Mouse (Mus musculus): Measurements from ENCODE around the gene Kpna3. TPM values are rescaled to one million over a fixed set of nuclear protein-coding genes. Genes with fewer than 3 reads are reported as not detected.
A peak's percentile ranks its signal among the peaks of the same experiment; 100 is the strongest.
"Not testable (repeated sequence)": the region's sequence is repeated elsewhere in the genome, so short reads cannot be mapped to it uniquely, and the experiment has no call there.

The Kpna3 gene
- polyA plus RNA-seq, 1 experiment from 2014 or later: 72.6 TPM

DNA sequence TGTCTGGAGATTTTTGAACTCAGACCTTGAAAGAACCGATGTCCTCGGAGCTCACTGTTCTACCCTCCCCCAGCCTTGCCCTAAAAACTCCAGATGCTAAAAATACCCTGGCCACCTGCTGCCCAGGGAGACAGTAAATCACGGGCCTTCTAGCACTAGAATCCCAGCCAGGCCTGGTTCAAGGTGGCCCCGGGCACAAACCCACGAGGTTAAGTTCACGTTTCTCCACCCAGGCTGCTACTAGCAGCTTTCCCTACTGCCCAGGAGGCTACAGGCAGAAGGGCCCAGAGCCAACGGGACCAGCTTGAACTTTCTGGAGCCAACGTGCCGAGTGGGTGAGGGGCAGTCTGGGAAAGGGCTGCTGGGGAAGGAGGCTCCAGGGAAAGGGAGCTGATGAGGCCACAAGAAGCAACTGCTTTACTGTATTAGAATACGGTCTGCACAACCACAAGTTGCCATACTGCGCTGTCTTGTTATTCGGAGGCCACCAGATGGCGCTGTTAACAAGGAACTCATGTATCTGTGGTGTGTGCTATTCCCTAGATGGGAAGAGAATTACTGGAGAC lies 108.6 kb downstream of the Kpna3 start:
- peak overlapping the region; percentile 65 for H3K27ac ChIP-seq
- no peaks in the 10 kb centered on the region for H3K27me3 ChIP-seq (replicated peaks)
- WGBS: 19% methylated on average over 13 of the region's 13 CpGs
- H3K9me3 ChIP-seq: no peaks in the 10 kb centered on the region
- H3K9ac ChIP-seq: no peak overlapping the region
- no peaks in the 10 kb centered on the region for H3K36me3 ChIP-seq (replicated peaks)
- peaks cover 18% of the 10 kb centered on the region for H3K4me1 ChIP-seq
- ATAC-seq (replicated peaks): peak; percentile 74
- H3K4me3 ChIP-seq: no peak overlapping the region
- H3K4me2 ChIP-seq: peak overlapping the region; percentile 32

DNA sequence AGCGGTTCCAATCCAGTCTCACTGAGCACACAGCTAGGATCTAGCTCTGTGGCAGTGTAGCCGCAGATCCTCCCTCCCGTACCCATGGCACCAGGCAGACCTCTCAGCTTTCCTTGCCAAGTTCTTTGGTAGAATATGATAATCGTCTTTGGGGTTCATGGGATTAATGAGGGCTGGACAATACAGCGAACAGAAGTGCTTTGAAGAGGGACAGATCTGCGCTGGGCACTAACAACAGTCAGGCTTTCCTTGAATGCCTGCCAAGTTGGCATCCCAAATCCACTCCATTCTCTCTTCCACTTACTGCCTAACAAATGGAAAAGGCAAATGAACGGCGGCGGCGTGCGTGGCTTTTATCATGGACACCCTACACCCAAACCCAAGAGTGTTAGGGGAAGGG lies 109.1 kb downstream of the Kpna3 start:
- WGBS: 39% methylated on average over 11 of the region's 11 CpGs
- ATAC-seq (replicated peaks): peak; percentile 62
- Histone ChIP-seq H3K27me3 (replicated peaks) (no peaks in the 10 kb centered on the region), H3K27ac (peak overlapping the region; percentile 65; the same call in 1 of the 2 replicates), H3K4me3 (no peak overlapping the region), H3K36me3 (replicated peaks) (no peaks in the 10 kb centered on the region), H3K9me3 (no peaks in the 10 kb centered on the region), H3K4me1 (peaks cover 18% of the 10 kb centered on the region), H3K9ac (no peak overlapping the region), H3K4me2 (peak overlapping the region; percentile 32; the same call in 1 of the 2 replicates)

DNA sequence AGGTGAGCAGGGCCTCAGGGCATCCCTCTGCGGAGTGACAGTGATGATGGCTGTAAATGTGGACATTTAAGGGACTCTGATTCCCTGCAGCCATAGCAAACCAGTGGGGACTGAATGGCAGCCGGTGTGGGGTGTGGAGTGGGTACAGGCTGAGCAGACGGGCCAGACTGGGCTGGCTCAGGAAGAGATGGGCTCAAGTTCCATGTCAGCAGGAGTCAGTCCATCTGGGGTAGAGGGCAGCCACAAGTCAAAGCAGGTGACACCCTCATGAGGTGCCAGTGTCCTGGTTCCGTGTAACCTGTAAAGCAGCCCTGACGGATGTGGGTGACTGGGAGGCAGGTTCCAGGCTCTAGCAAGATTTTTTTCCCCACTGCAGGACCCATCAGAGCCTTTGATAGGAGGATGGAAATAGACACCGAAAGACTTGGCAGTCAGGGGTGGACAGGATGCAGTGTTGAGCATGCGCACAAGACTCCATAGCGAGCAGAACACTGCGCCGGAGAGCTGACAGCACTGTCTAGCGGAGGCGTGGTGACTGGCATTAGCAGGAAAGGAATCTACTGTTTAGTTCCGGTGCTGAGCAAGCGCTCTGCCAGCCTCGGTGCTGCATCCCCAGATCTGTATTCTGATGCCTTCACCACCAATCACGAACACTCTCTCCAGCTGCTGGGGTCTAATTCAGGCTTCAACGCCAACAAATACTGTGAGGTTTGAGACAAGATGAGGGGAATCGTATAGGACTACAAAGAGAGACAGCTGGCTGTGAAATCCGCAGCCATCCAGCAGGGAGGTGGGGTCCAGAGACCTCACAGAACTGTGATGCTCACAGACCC lies 111.8 kb downstream of the Kpna3 start:
- peak overlapping the region; percentile 49 for H3K4me2 ChIP-seq
- peak overlapping the region; percentile 36 for H3K9ac ChIP-seq
- H3K27me3 ChIP-seq (replicated peaks): no peaks in the 10 kb centered on the region
- 28% methylated on average over 19 of the region's 19 CpGs for WGBS
- peak; percentile 90 for ATAC-seq (replicated peaks)
- H3K4me1 ChIP-seq: peaks cover 18% of the 10 kb centered on the region
- no peaks in the 10 kb centered on the region for H3K9me3 ChIP-seq
- H3K27ac ChIP-seq: peak overlapping the region; percentile 81
- H3K4me3 ChIP-seq: peak overlapping the region; percentile 30
- H3K36me3 ChIP-seq (replicated peaks): no peaks in the 10 kb centered on the region

DNA sequence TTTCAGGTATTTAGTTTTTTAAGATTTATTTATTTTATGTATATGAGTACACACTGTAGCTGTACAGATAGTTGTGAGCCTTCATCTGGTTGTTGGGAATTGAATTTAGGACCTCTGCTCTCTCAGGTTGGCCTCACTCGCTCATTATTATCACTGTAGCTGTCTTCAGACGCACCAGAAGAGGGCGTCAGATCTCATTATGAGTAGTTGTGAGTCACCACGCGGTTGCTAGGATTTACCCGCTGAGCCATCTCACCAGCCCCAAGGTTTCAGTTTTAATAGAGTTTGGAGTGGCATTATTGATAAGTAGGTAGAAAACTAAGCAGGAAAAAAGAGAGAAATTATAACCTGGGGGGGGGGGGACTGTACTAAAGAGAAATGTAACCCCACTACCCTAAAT lies 112.7 kb downstream of the Kpna3 start:
- WGBS: 18% methylated on average over 6 of the region's 6 CpGs
- not testable (repeated sequence) for H3K9ac ChIP-seq; ATAC-seq (replicated peaks)

DNA sequence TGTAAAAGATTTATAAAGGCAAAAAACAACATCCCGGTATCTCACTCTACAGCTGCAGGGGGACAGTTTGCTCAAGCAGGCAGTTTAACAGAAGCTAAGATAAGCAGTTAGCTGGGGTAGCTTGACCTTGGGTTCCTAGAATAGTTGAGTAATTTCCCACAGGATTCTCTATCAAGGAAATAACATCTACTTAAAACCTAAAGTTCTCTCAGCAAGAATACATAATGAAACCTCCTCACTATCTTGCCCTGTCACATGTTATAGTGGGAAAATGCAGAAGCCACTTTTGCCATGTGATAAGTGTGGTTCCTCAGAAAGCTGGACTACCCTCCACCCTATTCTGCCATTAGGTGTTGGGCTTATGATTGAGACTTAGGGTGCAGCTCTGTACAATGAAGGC lies 116.9 kb downstream of the Kpna3 start:
- ATAC-seq (replicated peaks): no peak

More for the DNA sequence above, 112.7 kb downstream of the Kpna3 start:
- H3K9me3 ChIP-seq; H3K27me3 ChIP-seq (replicated peaks); H3K4me3 ChIP-seq; H3K27ac ChIP-seq; H3K4me2 ChIP-seq; H3K36me3 ChIP-seq (replicated peaks): not testable (repeated sequence)
- peaks cover 18% of the 10 kb centered on the region for H3K4me1 ChIP-seq

DNA sequence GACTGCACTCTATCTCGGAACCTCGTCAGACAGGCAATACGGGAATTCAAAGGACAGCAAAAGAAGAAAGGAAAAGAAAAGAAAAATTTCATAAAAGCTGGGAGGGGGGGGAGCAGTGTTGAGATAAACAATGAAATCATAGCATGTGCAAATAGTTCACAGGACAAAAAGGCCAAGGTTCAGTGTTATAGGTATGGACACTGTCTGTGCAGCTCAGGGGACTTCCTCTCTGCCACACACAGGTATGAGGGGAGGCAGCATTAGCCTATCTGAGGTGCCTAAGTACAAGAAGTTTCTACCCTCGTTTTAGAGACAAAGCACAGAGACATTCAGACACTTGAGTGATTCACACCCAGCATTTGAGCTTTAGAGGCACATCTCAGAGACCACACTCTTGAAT lies 118.5 kb downstream of the Kpna3 start:
- Histone ChIP-seq H3K9ac (no peak overlapping the region), H3K27ac (no peak overlapping the region), H3K4me3 (no peak overlapping the region), H3K27me3 (replicated peaks) (no peaks in the 10 kb centered on the region), H3K9me3 (no peaks in the 10 kb centered on the region; the same call in 1 of the 2 replicates), H3K4me2 (no peak overlapping the region), H3K36me3 (replicated peaks) (no peaks in the 10 kb centered on the region), H3K4me1 (no peaks in the 10 kb centered on the region)
- WGBS: 87% methylated on average over 4 of the region's 4 CpGs
- ATAC-seq (replicated peaks): no peak

More for the DNA sequence above, 116.9 kb downstream of the Kpna3 start:
- Histone ChIP-seq H3K4me2 (no peak overlapping the region), H3K9ac (no peak overlapping the region), H3K9me3 (no peaks in the 10 kb centered on the region; the same call in 1 of the 2 replicates), H3K36me3 (replicated peaks) (no peaks in the 10 kb centered on the region), H3K4me1 (peaks cover 7% of the 10 kb centered on the region), H3K4me3 (no peak overlapping the region), H3K27me3 (replicated peaks) (no peaks in the 10 kb centered on the region), H3K27ac (no peak overlapping the region)
- 92% methylated on average over 1 of the region's 1 CpGs for WGBS

DNA sequence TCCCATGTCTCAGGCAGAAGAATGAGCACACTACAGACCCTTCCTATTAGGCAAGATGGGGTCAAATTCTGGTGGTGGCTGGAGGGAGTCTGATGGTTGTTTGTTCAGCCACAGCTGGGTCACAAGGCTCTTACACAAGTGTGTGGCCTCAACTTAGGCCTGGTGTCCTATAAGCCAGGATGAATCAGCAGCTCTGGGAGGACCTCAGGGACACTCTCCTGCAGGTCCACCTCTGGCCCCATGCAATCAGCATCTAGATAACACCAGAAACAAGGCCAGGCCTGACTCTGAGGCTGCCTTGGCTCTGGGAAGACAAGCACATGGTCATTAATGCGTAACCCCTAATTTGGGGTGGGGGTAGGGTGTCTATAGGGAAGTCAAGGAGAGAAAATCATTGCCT lies 118.9 kb downstream of the Kpna3 start:
- H3K4me2 ChIP-seq: no peak overlapping the region
- H3K27me3 ChIP-seq (replicated peaks): no peaks in the 10 kb centered on the region
- WGBS: 97% methylated on average over 1 of the region's 1 CpGs
- no peak overlapping the region for H3K4me3 ChIP-seq
- H3K36me3 ChIP-seq (replicated peaks): no peaks in the 10 kb centered on the region
- H3K9ac ChIP-seq: no peak overlapping the region
- no peak overlapping the region for H3K27ac ChIP-seq
- H3K9me3 ChIP-seq: no peaks in the 10 kb centered on the region; the same call in 1 of the 2 replicates
- no peak for ATAC-seq (replicated peaks)
- H3K4me1 ChIP-seq: no peaks in the 10 kb centered on the region

DNA sequence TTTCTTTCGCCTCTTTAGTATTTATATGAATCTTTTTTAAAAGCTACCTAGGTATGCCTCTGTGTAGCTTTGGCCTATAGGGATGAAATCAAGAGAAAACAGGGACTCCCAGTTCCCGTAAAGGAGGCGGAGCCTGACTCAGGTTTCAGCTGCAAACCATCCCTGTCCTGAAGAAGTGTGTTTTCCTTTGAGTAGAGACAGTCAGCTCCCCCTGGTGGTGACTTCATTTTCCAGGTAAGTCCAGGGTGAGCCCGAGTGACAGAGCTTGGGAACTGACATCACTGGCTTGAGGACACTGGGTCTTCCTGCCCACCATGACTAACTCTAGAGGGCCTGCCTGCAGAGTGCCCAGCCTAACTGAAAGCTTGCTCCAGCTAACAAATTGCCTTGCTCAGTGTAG lies 122.8 kb downstream of the Kpna3 start:
- Histone ChIP-seq H3K4me3 (no peak overlapping the region), H3K27me3 (replicated peaks) (no peaks in the 10 kb centered on the region), H3K4me1 (no peaks in the 10 kb centered on the region), H3K9ac (no peak overlapping the region), H3K36me3 (replicated peaks) (no peaks in the 10 kb centered on the region), H3K27ac (no peak overlapping the region), H3K9me3 (no peaks in the 10 kb centered on the region), H3K4me2 (no peak overlapping the region)
- 36% methylated on average over 4 of the region's 4 CpGs for WGBS
- peak; percentile 30; the same call in 1 of the 2 replicates for ATAC-seq (replicated peaks)

Other genes starting within 250 kb of the Kpna3 start
- 0.08 and 0.19 TPM in 2 replicates for gene Sgcg, start 181.4 kb downstream of the Kpna3 start, polyA plus RNA-seq (2015; fragmentation: Nextera tagmentation; extraction: Ambion mirVana)
- gene Arl11, start 130.1 kb downstream of the Kpna3 start, polyA plus RNA-seq (2015; fragmentation: Nextera tagmentation; extraction: Ambion mirVana): 0.45 and 0.48 TPM in 2 replicates
- gene Ebpl, start 79.4 kb downstream of the Kpna3 start, polyA plus RNA-seq (2015; fragmentation: Nextera tagmentation; extraction: Ambion mirVana): 9.3 and 9.9 TPM in 2 replicates
- gene Spryd7, start 117.0 kb upstream of the Kpna3 start, polyA plus RNA-seq (2015; fragmentation: Nextera tagmentation; extraction: Ambion mirVana): 49.8 and 52.5 TPM in 2 replicates
- gene Trim13, start 158.4 kb upstream of the Kpna3 start, polyA plus RNA-seq (2015; fragmentation: Nextera tagmentation; extraction: Ambion mirVana): 41.5 and 43.5 TPM in 2 replicates
- gene Kcnrg, start 167.6 kb upstream of the Kpna3 start, polyA plus RNA-seq (2015; fragmentation: Nextera tagmentation; extraction: Ambion mirVana): 3.1 and 3.6 TPM in 2 replicates